Mouse (Mus musculus): Measurements from ENCODE around the gene Rpl29. TPM values are rescaled to one million over a fixed set of nuclear protein-coding genes. Genes with fewer than 3 reads are reported as not detected.

Gene Rpl29
- total and polyA plus RNA-seq, 2 experiments = 182 to 230 TPM

DNA sequence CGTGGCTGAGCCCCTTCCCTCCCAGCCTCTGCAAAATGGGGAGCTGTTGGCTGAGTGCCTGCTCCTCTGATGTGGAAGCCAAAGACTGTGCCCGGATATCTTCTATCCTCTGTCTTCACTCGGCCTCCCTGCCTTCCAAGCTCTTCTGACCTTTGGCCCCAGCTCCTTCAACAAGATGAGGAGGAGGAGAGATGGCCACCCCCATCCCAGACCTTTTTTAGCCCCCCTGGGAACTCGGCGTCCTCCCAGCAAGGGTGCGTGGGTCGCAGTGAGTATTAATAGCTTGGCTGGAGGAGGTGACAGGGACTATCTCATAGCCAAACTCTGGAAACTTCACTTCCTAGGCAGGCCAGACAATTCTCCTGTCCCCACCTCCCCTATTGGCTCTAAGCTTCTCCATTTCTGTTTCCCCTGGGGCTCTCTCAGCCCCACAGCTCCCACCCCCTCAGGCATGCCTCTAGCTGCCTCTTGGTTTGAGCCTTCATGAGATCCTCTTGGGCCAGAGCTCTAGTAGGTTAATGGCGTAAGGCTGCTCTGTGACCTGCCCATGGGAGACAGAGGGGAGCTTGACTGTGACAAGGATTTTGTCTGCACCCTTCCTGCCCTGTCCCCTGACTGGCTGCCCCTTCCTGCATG is 22.7 kb upstream of the Rpl29 start:
- H3K36me3 ChIP-seq (ENCODE audit: control insufficient read depth, insufficient read depth, low read length) = no peaks in the 10 kb centered on the region
- H3K27me3 ChIP-seq (ENCODE audit: control insufficient read depth, insufficient read depth, low read length) = no peaks in the 10 kb centered on the region
- H3K4me3 ChIP-seq (ENCODE audit: insufficient read depth, low read depth, low read length) = no peak overlapping the region
- H3K27ac ChIP-seq (replicated peaks; ENCODE audit: insufficient read depth, low read depth, low read length) = no peak overlapping the region
- no peaks in the 10 kb centered on the region for H3K79me2 ChIP-seq (ENCODE audit: control insufficient read depth, insufficient read depth, low read length)
- 68% methylated on average over 8 of the region's 8 CpGs for WGBS
- H3K4me1 ChIP-seq (ENCODE audit: control insufficient read depth, insufficient read depth, low read length) = no peaks in the 10 kb centered on the region
- DNase-seq (ENCODE audit: extremely low read depth, low read depth, low spot score) = no peak
- TF ChIP-seq POLR2A (IDR thresholded peaks at IDR 0.05; ENCODE audit: extremely low read depth, insufficient read depth, low read length) (no peak), CTCF (IDR thresholded peaks at IDR 0.05; ENCODE audit: low read depth, low read length) (no peak)
- no peak overlapping the region for H3K9ac ChIP-seq (ENCODE audit: low read depth, low read length)

DNA sequence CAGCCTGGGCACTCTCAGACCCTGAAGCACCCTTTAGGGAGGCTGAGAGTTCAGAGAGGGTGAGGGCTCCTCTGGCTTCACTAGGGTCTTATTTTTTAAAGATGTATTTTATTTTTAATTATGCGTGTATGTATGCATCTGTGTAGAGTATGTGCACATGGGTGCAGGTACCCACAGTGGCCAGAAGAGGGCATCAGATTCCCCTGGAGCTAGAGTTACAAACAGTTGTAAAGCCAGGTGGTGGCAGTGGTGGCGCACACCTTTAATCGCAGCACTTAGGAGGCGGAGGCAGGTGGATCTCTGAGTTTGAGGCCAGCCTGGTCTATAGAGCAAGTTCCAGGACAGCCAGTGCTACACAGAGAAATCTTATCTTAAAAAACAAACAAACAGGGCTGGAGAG is 20.2 kb upstream of the Rpl29 start:
- Histone ChIP-seq H3K27ac (replicated peaks; ENCODE audit: insufficient read depth, low read depth, low read length) (no peak overlapping the region), H3K36me3 (ENCODE audit: control insufficient read depth, insufficient read depth, low read length) (no peaks in the 10 kb centered on the region), H3K27me3 (ENCODE audit: control insufficient read depth, insufficient read depth, low read length) (no peaks in the 10 kb centered on the region), H3K79me2 (ENCODE audit: control insufficient read depth, insufficient read depth, low read length) (no peaks in the 10 kb centered on the region), H3K4me1 (ENCODE audit: control insufficient read depth, insufficient read depth, low read length) (no peaks in the 10 kb centered on the region), H3K9ac (ENCODE audit: low read depth, low read length) (no peak overlapping the region), H3K4me3 (ENCODE audit: insufficient read depth, low read depth, low read length) (no peak overlapping the region)
- WGBS = over 99% methylated on average over 4 of the region's 4 CpGs
- TF ChIP-seq CTCF (IDR thresholded peaks at IDR 0.05; ENCODE audit: low read depth, low read length) (peak; percentile 6; the same call in 1 of the 2 replicates), POLR2A (IDR thresholded peaks at IDR 0.05; ENCODE audit: extremely low read depth, insufficient read depth, low read length) (no peak)
- no peak for DNase-seq (ENCODE audit: extremely low read depth, low read depth, low spot score)

DNA sequence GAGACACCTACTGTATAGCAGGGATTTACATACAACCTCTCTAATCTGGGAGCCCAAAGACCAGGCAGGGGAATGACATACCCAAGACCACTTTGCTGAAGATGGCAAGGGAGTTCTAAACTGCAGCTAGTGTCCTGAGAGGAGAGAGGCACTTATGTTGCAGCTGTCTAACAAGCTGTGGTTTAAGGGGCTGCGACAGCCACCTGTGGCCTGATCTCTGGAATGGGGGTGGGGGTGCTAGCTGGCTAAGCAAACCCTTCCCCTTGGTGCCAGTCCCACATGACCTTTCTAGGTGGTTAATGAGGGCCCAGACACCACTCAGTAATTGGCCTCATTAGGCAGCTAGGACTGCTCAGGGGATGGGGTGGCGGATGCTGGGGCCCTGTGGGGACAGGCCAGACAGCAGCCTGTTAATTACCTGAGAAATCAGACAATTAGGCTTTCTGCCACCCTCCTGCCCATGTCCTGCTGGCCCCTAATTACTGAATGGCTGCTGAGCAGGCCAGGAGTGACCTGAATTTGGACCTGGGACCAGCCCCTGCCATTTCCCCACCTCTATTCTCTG is 19.1 kb upstream of the Rpl29 start:
- WGBS = 92% methylated on average over 2 of the region's 2 CpGs
- Histone ChIP-seq H3K4me3 (ENCODE audit: insufficient read depth, low read depth, low read length) (no peak overlapping the region), H3K36me3 (ENCODE audit: control insufficient read depth, insufficient read depth, low read length) (no peaks in the 10 kb centered on the region), H3K9ac (ENCODE audit: low read depth, low read length) (no peak overlapping the region), H3K27me3 (ENCODE audit: control insufficient read depth, insufficient read depth, low read length) (no peaks in the 10 kb centered on the region), H3K4me1 (ENCODE audit: control insufficient read depth, insufficient read depth, low read length) (no peaks in the 10 kb centered on the region), H3K27ac (replicated peaks; ENCODE audit: insufficient read depth, low read depth, low read length) (no peak overlapping the region), H3K79me2 (ENCODE audit: control insufficient read depth, insufficient read depth, low read length) (no peaks in the 10 kb centered on the region)
- DNase-seq (ENCODE audit: extremely low read depth, low read depth, low spot score) = no peak
- TF ChIP-seq POLR2A (IDR thresholded peaks at IDR 0.05; ENCODE audit: extremely low read depth, insufficient read depth, low read length) (no peak), CTCF (IDR thresholded peaks at IDR 0.05; ENCODE audit: low read depth, low read length) (no peak)

DNA sequence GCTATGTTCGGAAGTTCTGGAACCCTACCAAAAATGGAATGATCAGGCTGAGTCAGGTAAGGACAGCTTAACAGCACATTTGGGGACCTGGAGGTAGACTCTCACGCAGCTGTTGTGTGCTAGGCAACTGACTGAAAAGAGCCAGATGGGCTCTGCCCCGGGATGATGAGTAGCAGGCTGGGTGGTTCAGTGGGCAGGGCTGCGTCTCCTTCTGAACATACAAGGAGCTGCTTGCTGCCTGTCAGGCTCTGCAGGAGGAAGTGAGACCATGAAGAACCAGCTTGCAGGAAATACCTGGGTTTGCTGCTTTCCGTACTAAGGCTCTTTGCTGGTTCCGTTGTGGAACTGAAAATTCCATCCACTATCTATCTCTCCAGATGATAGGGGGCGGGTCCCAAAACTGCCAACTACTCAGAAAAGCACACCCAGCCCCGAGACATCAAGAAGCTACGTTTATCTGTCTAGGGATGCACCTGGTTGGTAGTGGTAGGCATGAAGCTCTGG is 18.1 kb upstream of the Rpl29 start:
- Histone ChIP-seq H3K27me3 (ENCODE audit: control insufficient read depth, insufficient read depth, low read length) (no peaks in the 10 kb centered on the region), H3K9ac (ENCODE audit: low read depth, low read length) (no peak overlapping the region), H3K79me2 (ENCODE audit: control insufficient read depth, insufficient read depth, low read length) (no peaks in the 10 kb centered on the region), H3K4me1 (ENCODE audit: control insufficient read depth, insufficient read depth, low read length) (no peaks in the 10 kb centered on the region), H3K4me3 (ENCODE audit: insufficient read depth, low read depth, low read length) (no peak overlapping the region), H3K27ac (replicated peaks; ENCODE audit: insufficient read depth, low read depth, low read length) (no peak overlapping the region), H3K36me3 (ENCODE audit: control insufficient read depth, insufficient read depth, low read length) (no peaks in the 10 kb centered on the region)
- WGBS = 68% methylated on average over 9 of the region's 9 CpGs
- TF ChIP-seq CTCF (IDR thresholded peaks at IDR 0.05; ENCODE audit: low read depth, low read length) = no peak
- no peak for TF ChIP-seq POLR2A (IDR thresholded peaks at IDR 0.05; ENCODE audit: extremely low read depth, insufficient read depth, low read length)
- DNase-seq (ENCODE audit: extremely low read depth, low read depth, low spot score) = no peak

DNA sequence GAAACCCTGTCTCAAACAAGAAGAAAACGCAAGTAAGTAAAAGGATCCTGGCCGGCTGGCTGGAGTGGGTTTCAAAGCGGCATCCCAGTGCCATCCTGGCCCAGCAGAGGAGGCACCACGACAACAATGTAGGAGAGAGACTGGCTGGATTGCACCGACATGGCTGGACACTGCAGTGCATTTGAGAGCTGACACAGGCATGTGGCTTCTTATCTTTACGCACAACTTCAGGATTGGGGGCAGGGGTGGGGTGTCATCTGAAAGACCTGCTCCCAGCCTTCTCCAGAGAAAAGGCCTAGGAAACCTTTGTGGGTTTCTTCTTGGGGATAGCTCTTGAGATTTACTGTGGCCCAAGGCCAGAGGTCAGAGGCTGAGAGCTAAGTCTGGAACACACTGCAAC is 17.5 kb upstream of the Rpl29 start:
- H3K27me3 ChIP-seq (ENCODE audit: control insufficient read depth, insufficient read depth, low read length) = no peaks in the 10 kb centered on the region
- no peak for DNase-seq (ENCODE audit: extremely low read depth, low read depth, low spot score)
- TF ChIP-seq POLR2A (IDR thresholded peaks at IDR 0.05; ENCODE audit: extremely low read depth, insufficient read depth, low read length) (no peak), CTCF (IDR thresholded peaks at IDR 0.05; ENCODE audit: low read depth, low read length) (no peak)
- H3K27ac ChIP-seq (replicated peaks; ENCODE audit: insufficient read depth, low read depth, low read length) = no peak overlapping the region
- no peaks in the 10 kb centered on the region for H3K79me2 ChIP-seq (ENCODE audit: control insufficient read depth, insufficient read depth, low read length)
- no peaks in the 10 kb centered on the region for H3K36me3 ChIP-seq (ENCODE audit: control insufficient read depth, insufficient read depth, low read length)
- H3K4me1 ChIP-seq (ENCODE audit: control insufficient read depth, insufficient read depth, low read length) = no peaks in the 10 kb centered on the region
- H3K9ac ChIP-seq (ENCODE audit: low read depth, low read length) = no peak overlapping the region
- WGBS = 86% methylated on average over 6 of the region's 6 CpGs
- H3K4me3 ChIP-seq (ENCODE audit: insufficient read depth, low read depth, low read length) = no peak overlapping the region

DNA sequence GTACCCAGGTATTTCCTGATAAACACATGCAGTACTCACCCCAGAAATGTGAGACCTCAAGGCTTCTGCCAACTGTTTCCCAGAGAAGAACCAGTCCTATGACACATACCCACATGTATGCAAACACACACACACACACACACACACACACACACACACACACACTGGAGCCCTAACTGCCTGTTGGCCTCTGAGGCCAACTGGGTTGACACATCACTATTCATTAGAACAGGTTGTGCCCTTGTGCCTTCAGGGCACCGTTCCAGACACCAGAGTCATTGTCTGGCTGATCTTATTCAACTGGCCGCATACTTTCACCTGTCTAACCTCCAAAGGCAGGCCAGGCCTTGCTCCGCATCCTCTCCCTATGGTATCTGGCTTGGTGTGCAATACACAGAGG is 17.0 kb upstream of the Rpl29 start:
- Histone ChIP-seq H3K27me3 (ENCODE audit: control insufficient read depth, insufficient read depth, low read length) (no peaks in the 10 kb centered on the region), H3K79me2 (ENCODE audit: control insufficient read depth, insufficient read depth, low read length) (no peaks in the 10 kb centered on the region), H3K9ac (ENCODE audit: low read depth, low read length) (no peak overlapping the region), H3K36me3 (ENCODE audit: control insufficient read depth, insufficient read depth, low read length) (no peaks in the 10 kb centered on the region), H3K27ac (replicated peaks; ENCODE audit: insufficient read depth, low read depth, low read length) (no peak overlapping the region), H3K4me3 (ENCODE audit: insufficient read depth, low read depth, low read length) (no peak overlapping the region), H3K4me1 (ENCODE audit: control insufficient read depth, insufficient read depth, low read length) (no peaks in the 10 kb centered on the region)
- no peak for DNase-seq (ENCODE audit: extremely low read depth, low read depth, low spot score)
- TF ChIP-seq POLR2A (IDR thresholded peaks at IDR 0.05; ENCODE audit: extremely low read depth, insufficient read depth, low read length) = no peak
- TF ChIP-seq CTCF (IDR thresholded peaks at IDR 0.05; ENCODE audit: low read depth, low read length) = no peak
- 85% methylated on average over 3 of the region's 3 CpGs for WGBS

Data from liver, adult 2 months (tissue).